Mouse (Mus musculus): ENCODE data around the gene Mcoln3.
A peak's percentile ranks its signal among the peaks of the same experiment; 100 is the strongest.

Mcoln3 gene

DNA sequence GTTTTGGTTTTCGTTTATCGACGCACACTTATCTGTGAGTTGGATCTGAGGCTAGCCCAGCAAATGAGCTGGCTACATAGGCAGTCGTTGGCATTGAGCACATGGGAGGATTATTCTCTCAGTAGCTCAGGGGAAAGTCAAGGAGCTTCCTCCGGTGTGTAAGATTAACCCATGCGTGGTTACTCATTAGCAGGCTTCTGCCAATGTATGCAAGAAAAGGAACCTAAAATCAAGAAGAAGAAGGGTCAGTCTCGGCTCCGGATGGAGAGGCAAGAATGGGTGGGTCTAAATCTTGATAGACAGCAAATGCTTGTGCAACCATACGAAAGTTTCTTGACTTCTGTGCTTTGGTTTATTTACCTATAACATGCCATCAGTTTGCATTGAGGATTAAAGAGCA, 57.0 kb downstream of the Mcoln3 start:
- no peak for DNase-seq (ENCODE audit: extremely low spot score)

DNA sequence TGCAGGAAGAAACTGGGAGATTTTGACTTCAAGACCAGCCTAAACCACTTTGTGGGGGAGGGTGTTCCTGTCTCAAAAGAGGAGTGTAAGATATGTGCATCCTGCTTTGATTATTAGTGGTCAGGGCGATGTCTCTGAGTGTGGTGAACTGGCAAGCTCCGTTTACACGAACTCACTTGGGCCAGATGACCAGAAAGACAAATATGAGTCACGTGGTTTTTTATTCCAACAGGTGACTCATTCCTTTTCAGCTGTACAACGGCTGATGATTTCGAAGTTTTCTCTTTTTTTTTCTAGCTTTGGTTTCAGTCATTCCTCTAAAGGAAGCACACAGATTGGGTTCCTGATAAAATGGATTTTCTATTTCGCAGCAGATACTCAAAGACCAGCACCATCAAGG, 60.0 kb downstream of the Mcoln3 start:
- no peak for DNase-seq (ENCODE audit: extremely low spot score)

DNA sequence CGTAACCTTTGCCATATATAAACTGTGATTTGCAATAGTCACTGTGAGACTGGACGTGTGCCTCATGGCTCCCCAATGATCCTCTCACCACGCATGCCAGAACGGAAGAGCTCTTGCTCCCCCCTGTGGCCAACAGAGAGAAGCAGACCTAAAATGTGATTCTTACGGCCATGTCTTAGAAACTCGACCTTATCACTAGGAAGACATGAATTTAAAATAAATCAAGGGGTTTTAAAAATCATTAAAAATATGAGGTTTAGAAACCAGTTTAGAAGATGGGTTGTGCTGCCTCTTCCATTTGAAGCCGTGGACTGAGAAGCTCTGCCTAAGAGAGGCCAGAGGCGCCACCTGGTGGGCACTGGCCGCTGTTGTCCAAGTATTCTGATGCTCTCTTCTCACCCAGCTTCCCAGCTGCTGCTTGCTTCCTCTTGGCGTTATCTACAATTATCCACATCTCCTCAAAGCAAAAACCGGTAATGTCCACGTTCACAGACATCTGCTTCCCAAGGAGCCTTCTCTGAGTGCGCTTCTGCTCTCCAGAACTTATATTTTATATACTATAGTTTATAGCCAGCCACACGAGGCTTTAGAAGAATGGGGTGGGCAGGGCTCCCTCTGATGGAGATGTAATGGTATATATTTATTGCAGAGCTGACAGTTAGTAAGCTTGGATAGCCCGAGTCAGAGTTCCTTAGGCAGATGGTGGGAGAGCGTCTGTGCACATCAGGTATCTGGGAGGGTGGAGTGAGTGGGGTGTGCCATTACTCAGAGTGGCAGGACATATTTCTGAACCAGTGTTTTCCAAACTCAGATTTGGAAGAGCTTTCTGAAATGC, 60.7 kb downstream of the Mcoln3 start:
- peak; percentile 84 for DNase-seq (ENCODE audit: extremely low spot score)

DNA sequence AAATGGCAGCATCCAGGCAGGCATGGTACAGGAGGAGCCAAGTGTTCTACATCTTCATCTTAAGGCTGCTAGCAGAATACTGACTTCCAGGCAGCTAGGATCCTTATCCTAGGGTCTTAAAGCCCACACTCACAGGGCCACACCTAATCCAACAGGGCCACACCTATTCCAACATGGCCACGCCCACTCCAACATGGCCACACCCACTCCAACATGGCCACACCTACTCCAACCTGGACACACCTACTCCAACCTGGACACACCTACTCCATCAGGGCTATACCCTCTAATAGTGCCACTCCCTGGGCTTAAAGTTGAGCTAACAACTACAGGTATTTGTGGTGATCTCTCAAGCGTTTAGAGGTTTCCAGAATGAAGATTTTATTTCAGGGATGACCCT, 63.1 kb downstream of the Mcoln3 start:
- DNase-seq (ENCODE audit: extremely low spot score): no peak

DNA sequence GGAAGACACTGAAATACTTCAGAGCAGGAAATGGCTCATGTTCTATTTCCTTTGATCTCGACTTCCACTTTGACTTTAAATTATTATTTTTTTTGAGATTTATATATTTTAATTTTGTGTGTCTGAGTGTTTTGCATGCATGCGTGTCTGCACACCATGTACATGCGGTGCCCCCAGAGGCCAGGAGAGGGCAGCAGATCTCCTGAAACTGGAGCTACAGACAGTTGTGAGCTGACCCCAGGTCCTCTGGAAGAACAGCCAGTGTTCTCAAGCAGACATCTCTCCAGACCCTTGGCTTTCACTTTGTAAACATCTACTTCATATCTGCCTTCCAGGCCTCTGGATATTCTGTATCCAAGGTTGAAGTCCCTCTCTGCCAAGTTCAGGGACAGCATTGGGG, 63.7 kb downstream of the Mcoln3 start:
- peak; percentile 61 for DNase-seq (ENCODE audit: extremely low spot score)

DNA sequence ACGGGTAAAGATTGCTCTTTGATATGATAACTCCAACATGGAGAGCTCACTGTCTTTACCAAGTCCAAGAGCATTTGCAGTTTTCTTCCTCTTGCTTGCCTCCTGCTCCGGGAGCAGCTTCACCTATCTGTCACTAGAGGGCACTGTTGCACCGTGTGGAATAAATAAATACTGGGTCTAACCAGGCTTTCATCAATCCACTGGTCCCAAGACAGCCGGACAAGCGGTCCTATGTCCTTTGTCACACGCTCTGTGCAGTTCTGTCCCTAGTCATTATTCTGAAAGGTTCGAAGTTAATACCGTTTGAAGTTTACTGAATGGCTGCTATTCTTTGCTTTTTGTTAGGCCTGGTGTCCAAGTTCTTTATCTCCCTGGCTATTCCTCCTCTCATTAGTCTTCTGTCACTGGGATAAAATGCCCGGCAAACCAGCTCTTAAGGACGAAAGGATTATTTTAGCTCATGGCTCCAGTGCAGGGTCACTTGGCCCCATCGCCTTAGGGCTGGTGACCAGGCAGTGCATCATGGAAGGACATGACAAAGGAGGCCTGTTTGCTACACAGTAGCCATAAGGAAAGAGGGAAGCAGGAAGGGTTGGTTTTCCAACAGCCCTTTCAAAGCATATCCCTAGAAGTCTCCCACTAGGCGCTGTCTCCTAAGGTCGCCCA, 67.9 kb downstream of the Mcoln3 start:
- DNase-seq (ENCODE audit: extremely low spot score): peak; percentile 75

DNA sequence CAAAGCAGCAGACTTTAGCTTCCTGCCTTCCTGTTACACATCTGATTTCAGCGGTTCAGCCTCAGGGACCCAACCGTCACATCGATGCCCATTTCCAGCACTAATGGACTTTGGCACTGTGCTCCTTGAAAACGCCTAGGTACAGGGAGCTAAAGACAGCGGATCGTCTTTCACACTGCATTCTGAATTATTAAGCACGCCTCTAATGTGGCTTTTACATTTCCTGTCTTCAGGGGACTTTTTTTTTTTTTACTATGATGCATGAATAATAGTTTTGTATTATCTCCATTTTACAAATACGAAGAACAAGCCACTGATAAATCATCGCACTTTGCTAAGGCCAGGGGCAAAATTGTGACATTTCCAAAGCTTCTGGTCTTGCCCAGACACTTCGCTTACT, 68.8 kb downstream of the Mcoln3 start:
- DNase-seq (ENCODE audit: extremely low spot score): no peak

DNA sequence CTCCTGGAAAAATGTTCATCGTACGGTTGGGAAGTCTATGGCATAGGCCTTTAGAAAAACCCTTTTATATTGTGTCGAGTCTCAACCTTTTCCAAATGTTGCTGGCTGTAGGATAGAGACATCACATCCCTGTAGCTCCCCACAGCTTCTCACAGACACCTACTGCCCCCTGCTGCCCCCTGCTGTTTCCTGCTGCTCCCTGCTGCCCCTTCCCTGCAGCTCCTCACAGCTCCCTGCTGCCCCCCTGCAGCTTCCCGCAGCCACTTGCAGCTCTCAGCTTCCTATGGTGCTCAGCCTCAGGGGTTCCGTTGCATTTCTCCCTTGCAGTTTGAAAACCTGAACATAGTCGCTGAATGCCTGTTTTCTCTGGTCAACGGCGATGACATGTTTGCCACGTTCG, 72.7 kb downstream of the Mcoln3 start:
- no peak for DNase-seq (ENCODE audit: extremely low spot score)
